Mouse (Mus musculus): ENCODE measurements at regions not wholly inside any gene's neighbourhood (a gene's known extent, or its start where the extent isn't known, plus 50 kb on each side); places are given as distances from the start of the nearest gene placed in this dataset.

DNA sequence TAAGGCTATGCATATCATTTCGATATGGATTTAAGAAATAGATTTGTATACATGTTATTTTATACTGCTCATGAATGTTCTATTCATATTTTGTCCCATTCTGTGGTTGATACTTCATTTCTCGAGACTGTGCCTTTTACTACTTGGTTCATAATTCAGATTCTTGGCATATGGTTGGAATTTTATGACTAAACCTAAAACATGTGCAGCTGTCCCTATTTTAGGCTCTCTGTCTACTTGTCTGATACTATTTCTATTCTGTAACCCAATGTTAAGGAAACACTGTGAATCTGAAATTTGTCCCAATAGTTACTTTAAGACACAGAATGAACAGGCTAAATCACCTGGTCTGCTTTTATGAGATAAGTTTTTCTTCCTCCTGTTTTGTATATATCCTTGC is 315.3 kb upstream of the Sema3a start:
- TF ChIP-seq CTCF (IDR thresholded peaks at IDR 0.05; ENCODE audit: low read depth) = no peak
- no peak for TF ChIP-seq EP300 (optimal IDR thresholded peaks at IDR 0.05)

Measured in stomach, postnatal 0 days (tissue).